Mouse (Mus musculus): Measurements from ENCODE around the gene Aqp7.

Aqp7 gene

DNA sequence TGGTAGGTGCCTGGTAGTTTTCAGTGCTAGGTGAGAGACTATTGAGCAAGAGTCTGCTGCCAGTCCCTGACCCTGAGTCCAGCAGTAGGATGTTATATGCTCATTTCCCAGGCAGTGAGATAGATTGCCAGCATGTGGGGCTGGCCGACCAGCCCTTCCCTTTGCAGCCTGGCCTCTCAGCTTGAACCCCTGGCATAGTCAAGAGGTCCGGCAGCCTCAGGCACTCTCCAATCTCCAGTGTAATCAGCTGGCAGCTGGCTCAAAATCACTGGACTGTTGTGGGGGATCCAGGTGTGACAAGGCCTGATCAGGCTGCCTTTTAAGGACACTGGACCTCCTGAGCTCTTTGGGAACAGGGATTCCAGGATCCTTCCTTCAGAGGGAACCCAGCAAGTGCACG lies 15.4 kb upstream of the Aqp7 start:
- DNase-seq (ENCODE audit: low read depth, low spot score) = no peak

DNA sequence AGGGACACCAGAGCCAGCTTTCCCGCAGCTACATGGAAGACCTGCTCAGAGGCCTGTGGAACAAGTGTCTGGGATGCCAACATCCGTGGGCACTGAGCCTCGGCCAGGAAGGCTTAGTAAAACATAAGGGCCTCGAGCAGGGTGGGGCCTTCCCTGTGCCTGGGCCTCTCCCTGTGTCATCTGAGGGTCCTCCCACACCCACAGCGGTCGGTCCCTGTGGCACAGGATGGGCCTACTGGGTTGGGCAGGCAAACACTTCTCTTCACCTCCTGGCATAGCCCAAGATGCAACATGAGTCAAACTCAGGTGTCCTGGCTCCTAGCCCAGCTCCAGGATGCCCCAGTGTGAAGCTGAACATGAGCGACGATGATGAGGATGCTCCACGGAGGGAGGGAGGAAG lies 9.4 kb upstream of the Aqp7 start:
- no peak for DNase-seq (ENCODE audit: low read depth, low spot score)

DNA sequence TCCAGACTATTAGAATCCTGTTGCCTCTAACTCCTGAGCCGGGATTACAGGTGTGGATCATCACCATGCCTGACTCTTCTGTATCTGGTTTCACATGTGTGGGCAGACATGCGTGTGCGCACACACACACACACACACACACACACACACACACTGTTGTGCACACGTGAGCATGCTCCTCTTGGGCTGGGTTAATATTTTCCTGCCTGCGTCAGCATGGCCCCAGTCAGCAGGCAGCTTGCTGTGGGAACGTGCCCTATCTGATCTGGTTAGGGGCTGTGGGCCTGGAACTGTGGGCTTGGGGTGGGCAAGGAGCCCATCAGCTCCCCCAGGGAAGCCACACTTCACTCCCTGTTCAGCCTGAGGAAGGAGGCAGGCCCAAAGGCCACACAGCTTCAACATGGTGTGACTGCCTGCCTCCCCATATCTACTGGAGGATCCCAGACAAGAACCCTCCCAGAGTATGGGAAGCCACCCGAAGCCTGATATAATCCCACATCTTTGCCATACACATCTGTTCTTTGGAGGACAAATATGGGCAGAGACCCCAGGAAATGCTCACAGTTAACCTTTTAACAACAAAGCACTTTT lies 8.9 kb upstream of the Aqp7 start:
- no peak for DNase-seq (ENCODE audit: low read depth, low spot score)

DNA sequence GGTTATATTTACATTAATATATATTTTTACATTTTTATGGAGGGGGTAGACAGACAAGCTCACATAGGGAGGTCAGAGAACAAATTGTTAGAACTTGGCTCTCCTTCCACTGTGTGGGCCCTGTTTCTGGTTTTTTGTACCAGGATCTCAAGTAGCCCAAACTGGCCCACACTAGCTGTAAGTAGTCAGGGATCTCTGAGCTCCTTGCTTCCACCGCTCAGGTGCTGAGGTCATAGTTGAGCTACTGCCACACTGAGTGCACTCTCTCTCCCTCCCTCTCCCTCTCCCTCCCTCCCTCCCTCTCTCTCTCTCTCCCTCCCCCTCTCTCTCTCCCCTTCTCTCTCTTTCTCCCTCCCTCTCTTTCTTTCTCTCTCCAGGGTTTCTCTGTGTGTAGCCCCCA lies 8.3 kb upstream of the Aqp7 start:
- no peak for DNase-seq (ENCODE audit: low read depth, low spot score)

DNA sequence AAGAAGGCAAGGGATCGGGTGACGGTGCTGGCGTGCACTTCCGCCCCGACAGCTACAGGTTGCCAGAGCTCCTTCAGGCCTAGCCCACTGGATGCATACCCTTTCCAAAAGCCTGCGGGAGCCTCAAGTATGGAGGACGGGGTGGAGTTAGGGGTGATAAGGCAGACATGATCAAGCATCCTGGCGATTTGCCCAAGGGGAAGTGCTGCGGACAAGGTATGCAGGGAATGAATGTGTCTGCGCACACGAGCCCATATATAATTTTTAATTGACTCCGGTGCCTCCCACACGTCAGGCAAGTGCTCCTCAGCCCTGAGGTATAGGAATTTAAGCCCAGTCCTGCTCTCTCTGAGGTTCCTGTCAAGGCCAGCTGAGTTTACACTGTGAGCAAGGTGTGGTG lies 7.2 kb upstream of the Aqp7 start:
- DNase-seq (ENCODE audit: low read depth, low spot score) = no peak

DNA sequence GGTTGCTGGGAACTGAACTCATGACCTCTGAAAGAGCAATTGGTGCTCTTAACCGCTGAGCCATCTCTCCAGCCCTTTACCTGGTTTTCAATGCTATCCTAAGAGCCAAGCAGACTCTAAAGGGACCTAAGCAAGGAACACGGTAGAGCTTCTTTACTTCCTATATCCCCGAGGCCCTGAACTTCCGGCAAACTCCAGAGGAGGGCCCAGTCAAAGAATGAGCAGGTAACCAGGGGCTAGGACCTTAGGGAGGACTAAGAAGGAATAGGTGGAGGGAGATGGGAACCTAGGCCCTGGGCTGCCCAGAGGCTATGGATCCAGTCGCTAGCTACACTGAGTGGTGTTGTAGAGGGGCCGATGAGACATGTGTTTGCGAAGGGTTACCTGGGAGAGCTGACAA lies 3.8 kb upstream of the Aqp7 start:
- no peak for DNase-seq (ENCODE audit: low read depth, low spot score)

DNA sequence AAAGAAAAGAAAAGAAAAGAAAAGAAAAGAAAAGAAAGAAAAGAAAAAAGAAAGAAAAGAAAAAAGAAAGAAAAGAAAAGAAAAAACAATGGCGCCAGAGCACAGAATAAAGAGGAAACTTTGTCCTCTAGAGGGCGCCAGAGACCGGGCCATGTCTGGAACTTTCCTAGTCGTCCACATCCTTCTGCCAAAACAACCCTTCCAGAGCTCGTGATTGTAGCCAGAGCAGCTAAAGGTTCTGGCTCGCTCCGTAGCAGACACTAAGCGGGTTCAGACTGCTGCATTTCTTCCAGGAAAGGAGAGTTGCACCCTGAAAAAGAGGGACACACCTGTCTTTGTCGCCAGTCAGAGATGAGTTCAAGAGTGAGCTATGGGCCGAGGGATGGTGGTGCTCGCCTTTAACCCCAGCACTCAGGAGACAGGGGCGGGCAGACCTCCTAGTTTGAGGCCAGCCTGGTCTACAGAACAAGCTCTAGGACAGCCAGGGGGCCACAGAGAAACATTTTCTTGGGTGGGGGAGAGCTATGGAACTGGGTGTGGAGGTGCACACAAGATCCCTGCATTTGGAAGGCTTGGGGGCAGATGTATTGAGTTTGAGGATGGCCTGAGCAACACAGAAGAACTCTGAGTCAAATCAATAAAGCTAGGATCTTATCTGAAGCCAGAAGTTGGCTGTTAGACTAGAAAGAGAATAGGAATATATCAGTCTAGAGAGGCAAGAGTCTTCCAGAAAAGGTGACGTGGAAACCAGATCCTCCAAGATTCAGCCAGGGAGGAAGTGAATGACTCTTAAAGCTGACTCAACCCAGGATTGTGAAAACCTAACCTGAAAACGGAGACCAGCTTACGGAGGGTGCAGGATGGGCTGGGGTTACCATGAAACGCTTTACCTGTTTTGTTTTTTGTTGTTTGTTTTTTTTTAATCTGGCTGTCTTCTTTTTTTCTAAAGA lies 3.1 kb upstream of the Aqp7 start:
- peak; percentile 59 for DNase-seq (ENCODE audit: low read depth, low spot score)

DNA sequence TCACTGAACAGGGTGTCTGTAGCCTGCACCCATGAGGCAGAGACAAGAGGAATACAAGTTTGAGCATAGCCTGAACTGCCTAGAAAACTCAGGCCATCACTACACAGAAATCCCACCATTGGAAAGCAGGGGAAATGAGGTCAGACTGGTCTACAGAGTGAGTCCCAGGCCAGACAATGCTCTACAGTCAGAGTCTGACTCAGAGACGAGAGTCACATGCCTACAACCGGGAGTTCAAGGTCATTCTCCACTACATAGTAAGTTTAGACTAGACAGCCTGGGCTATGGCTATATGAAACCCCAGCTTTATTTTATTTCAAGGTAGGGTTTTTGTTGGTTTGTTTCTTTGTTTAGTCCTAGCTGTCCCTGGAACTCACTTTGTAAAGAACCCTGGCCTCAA lies 987 bp upstream of the Aqp7 start:
- no peak for DNase-seq (ENCODE audit: low read depth, low spot score)

DNA sequence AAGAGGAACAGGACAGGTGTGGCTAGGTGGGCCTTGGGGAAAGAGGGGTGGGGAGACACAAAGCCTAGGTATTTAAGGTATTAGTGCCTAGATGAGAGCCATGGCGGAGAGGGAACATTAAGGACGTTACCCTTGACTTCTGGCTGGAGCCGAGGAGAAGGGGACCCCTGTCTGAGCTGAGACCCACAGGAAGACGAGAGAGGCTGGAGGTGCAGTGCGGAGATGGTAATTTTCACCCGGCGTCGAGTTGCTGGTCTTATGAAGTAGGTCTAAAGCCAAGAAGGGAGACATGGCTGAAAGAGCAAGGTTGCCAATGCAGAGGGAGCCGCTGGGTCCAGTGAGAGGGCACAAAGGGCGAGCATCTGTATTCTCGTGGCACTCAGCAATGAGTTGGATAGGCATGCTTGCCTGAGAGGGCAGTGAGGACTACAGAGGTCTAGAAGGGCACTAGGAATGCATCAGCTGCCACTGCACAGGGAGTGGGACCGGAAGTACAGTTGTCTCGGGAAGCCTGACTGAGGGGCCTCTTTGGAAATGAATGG lies 1.6 kb downstream of the Aqp7 start:
- no peak for DNase-seq (ENCODE audit: low read depth, low spot score)

DNA sequence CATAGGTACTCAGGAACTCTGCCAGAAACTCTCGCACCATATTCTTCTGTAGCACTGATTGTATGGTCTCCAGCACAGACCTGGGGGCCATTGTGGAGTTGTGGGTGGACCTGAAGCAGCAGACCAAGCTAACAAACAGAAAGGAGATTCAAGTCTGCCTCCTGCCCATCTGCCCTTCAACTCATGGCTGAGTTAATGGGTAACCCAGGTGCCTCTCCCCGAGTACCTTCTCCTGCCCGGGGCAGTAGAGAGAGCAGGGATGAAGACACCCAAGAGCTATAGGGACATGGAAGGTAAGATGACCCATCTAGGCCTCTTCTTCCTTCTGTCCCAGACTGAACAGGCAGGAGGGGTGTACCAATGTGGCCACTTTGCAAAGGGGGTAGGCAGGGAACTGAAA lies 2.7 kb downstream of the Aqp7 start:
- DNase-seq (ENCODE audit: low read depth, low spot score) = no peak

DNA sequence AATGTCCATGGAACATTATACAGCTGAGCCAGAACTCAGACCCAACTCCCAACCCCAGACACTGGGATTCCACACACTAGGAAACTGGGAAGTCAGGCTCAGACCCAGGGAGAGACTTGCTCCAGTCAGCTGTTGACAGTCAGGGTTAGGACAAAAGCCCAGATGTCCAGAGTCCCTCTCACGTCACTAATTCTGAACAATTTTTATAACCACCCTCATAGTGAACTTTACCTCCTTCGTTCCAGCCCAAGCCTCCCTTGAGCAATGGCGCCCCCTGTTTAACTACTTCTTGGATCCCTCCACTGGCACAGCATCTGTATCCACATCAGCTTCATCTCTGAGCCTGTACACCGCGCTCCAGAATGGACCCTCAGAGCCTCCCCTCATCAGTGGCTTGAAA lies 4.0 kb downstream of the Aqp7 start:
- no peak for DNase-seq (ENCODE audit: low read depth, low spot score)

DNA sequence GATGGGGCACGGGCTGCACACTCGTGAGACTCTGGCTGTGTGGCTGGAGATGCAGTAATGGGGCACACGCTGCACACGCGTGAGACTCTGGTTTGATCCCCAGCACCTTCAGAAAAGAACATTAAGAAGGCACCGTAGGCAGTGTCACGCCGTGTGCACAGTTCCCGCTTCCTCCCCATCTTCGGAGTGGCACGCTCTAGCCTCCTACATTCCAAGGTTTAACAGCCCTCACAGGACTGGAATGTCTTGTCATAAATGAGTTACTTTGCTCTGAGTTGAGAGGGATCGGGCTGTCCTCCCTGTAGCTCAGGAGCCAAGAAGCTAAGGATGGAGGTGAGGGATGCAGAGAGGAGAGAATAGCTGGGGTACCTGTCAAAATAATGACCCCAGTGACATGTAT lies 5.1 kb downstream of the Aqp7 start:
- no peak for DNase-seq (ENCODE audit: low read depth, low spot score)

DNA sequence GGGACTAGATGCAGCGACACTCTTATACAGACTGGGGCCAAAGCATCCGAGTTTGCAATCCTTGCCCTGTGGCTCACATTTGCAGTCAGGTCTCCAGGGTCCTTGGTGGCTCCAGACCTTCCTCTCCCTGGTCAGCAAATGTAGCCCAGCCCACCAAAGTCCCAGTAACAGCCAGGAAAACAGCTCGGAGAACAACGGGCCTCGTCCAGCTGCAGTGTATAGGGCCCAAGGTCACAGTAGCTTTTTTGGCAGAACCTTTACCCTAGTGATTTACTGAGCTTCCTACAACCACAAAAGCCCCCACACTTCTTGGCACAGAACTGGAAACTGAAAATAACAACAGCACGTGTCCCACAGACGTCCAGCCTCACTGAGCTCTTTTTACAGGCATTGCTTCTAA lies 7.0 kb downstream of the Aqp7 start:
- DNase-seq (ENCODE audit: low read depth, low spot score) = no peak

DNA sequence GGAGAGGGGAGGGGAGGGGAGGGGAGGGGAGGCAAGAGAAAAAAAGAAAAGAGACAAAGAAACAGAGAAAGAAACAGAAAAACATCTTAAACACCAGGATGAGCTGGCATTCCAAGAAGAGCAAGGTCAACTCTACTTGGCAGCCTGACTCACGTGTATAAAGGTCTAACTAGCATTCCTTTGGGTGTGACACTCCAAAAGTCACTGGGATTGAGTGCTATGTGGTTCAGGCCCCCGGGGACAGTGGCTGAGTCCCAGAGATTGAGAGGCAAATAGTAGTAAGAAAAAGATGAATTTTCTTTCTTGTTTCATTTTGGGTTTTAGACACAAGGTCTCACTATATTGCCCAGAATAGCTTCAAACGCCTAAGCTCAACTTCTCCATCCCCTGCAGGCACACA lies 10.0 kb downstream of the Aqp7 start:
- DNase-seq (ENCODE audit: low read depth, low spot score) = no peak

DNA sequence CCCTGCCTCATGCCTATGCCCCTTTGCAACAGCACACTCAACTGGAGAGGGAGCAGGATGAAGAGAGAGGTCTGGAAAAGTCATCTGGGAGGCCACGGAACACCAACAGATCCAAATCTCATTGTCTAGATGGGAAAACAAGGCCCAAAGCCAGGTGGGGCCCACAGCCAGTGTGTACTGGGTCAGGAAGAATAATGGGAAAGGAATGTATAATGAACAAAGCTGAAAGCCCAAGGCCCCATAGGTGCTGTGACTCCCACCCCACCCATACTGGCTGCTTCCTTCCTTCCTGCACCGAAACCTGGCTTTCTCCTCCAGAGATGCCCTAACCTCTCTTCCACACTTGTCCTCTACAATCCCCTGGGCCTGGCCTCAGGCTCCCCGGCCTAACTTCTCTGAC lies 16.7 kb downstream of the Aqp7 start:
- no peak for DNase-seq (ENCODE audit: low read depth, low spot score)

DNA sequence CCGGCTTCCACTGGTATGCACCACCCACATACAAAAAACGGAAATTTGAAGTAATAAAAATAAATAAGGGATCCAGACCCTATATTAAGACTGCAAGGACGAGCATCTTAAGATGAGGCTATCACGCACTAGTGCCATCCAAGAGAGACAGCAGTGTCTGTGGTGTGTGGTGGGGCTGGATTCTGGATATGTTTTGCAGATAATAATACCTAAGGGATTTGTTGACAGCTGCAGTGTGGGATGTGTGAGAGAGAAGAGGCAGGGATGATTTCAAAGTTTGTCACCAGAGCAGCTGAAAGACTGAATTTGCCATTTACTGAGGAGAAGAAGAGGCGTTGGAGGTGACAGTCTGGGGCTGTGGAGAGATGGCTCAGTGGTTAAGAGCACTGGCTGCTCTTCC lies 18.6 kb downstream of the Aqp7 start:
- DNase-seq (ENCODE audit: low read depth, low spot score) = no peak

DNA sequence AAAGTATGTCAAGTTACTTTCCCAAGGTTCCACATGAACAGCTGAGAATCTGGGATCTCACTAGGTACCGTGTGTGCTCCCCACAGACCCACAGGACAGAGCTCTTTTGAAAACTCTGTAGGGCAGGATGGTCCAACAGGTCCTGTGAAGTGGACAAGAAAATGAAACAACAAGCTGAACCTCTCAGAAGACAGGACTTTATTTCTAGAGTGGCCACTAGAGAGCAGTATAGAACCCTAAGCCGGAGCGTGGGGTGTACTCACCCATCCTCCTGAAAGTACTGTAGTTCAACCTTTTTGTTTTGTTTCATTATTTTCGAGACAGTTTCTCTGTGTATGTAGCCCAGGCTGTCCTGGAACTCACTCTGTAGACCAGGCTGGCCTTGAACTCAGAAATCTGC lies 19.7 kb downstream of the Aqp7 start:
- DNase-seq (ENCODE audit: low read depth, low spot score) = no peak

DNA sequence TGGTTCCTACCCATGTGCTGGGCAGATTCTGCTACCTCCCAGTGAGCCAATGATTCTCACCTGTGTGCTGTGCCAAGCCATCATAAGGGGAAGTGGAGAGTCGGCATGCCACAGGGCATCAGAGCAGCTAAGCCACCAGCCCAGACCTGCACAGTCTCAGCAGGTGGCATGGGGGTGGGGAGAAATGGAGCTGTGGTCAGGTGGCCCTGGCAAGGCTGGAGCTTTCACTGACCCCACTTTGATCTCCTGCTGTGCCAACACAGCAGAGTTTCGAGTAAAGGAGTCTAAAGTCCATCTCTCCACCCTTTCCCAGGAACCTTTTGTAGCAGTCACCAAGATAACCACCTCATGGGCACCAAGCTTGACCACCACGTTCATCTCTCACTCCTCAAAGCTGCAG lies 20.1 kb downstream of the Aqp7 start:
- no peak for DNase-seq (ENCODE audit: low read depth, low spot score)

DNA sequence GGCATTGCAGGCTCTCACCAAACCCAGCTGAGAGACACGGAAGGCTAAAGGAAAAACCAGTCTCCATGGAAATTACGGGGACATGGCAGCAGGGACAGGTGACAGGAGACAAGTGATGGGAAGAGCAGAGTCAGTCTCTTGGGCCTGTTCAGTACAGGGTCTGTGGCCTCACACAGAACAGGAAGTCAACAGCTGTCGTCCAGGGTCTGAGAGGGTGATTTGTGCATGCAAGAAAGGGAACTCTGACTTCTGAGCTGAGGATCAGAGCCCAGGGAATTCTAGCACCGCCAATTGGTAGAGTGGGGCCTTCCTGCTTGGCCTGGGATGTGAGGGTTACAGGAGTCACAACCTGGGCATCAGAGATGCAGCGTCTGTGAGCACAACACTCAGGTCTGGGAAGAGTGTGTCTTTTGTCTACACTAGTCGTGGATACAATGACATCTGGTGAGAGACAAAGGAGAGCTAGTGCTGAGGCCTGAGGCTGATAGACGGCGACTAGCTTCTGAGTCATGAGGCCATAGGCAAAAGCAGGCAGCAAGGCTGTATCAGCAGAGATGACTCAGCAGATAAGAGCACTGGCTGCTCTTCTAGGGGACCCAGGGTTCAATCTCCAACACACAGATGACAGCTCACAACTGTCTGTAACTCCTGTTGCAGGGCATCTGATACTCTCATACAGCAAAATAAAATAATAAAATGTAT lies 21.7 kb downstream of the Aqp7 start:
- no peak for DNase-seq (ENCODE audit: low read depth, low spot score)

DNA sequence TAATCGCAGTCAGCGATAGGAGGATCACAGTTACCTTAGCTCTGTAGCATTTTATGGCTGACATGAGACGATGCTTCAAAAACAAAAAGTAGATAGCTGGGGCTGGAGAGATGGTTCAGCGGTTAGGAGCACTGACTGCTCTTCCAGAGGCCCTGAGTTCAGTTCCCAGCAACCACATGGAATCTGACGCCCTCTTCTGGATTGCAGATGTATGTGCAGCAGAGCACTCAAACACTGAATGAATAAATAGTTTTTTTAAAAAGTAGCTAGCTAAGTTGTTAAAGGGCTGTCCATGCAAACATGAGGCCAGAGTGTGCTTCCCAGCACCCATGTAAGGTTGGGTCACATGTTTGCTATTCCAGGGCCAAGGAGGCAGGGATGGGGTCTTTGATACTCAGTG lies 26.8 kb downstream of the Aqp7 start:
- DNase-seq (ENCODE audit: low read depth, low spot score) = no peak

DNA sequence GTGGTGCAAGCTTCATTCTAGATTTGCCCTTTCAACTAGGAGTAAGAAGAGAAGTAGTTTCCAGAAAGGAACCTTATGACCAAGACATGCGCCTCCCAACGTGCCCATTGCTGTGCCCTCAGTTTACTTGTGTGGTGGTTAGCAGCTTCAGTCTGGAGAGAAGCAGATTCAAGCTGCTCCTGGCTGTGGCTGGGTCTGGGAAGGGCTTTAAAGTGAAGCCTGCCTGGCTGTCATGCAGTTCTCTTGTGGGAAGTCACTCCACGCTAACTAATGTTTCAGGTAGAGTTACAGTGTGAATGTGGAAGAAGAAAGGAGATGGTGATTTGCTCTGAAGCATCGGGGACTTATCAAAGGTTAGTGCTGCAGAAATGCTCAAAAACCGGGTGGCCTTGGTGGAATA lies 32.1 kb downstream of the Aqp7 start:
- no peak for DNase-seq (ENCODE audit: low read depth, low spot score)

DNA sequence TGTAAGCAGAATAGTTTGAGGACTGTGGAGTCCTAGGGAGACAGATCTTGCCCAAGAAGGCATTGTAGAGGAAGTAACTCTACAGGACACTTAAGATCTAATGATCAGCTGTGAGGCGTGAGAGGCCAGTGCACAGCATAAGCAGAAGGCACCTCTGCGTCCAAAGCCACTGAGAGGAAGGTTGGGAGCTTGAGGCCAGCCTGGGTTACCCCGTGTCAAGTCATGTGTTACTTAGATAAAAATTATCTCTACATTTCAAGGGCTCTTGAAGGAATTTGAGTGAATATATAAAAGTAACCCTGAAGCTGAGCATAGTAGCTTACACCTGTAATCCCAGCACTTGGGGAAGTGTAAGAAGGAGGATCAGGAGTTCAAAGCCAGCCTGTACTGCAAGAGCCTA lies 34.6 kb downstream of the Aqp7 start:
- no peak for DNase-seq (ENCODE audit: low read depth, low spot score)

Data from retina, adult 2 months (tissue).